Mouse (Mus musculus): ENCODE measurements at regions not wholly inside any gene's neighbourhood (a gene's known extent, or its start where the extent isn't known, plus 50 kb on each side); places are given as distances from the start of the nearest gene placed in this dataset.

GRCm38 (mm10) chr19:22047657-22048056 lies 91.2 kb upstream of the Trpm3 start:
- no peak for DNase-seq (ENCODE audit: low spot score)

GRCm38 (mm10) chr19:22066302-22066701 lies 72.5 kb upstream of the Trpm3 start:
- DNase-seq (ENCODE audit: low spot score), result no peak

GRCm38 (mm10) chr19:22070246-22071030 lies 68.4 kb upstream of the Trpm3 start:
- no peak for DNase-seq (ENCODE audit: low spot score)

GRCm38 (mm10) chr19:22071701-22072100 lies 67.1 kb upstream of the Trpm3 start:
- no peak for DNase-seq (ENCODE audit: low spot score)

GRCm38 (mm10) chr19:22074042-22074441 lies 64.8 kb upstream of the Trpm3 start:
- no peak for DNase-seq (ENCODE audit: low spot score)

- no peak for DNase-seq (ENCODE audit: low spot score)
These were observed 57.4 kb upstream of the Trpm3 start for GRCm38 (mm10) chr19:22081448-22081847.

Data from urinary bladder, postnatal 14 days (tissue).